Mouse (Mus musculus): ENCODE results near the gene Hyal6. TPM values are rescaled to one million over a fixed set of nuclear protein-coding genes. Genes with fewer than 3 reads are reported as not detected.

Hyal6 gene
- polyA plus RNA-seq, 1 experiment from 2014 or later, result not detected

DNA sequence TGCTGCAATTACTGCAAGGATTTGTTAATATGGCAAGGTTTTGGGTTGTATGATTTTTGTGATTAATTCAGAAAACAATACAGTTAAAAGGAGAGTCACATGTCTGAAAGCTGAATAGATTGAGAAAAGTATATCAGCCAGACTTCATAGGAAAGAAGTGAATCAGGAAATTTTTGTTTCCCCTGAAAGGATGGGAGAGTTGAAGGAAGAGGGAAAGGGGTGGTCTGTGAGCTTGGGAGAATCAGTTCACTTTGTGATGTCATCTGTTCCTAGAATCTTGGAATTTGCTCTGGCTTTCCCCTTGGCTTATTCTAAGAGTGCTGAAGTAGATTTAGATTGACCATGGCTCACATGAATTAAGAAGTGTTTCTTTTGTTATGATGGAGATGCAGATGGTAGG lies 57.8 kb downstream of the Hyal6 start, which contains the start of gene Spam1:
Gene Spam1 (plus strand): TSS at position 301 of the 400 bp plus-strand sequence.
- no peak within 1 kb of the TSS for H3K4me3 ChIP-seq (ENCODE audit: low read depth, low read length)
- ATAC-seq (ENCODE audit: insufficient read depth), result no peak

More for the DNA sequence above, 57.8 kb downstream of the Hyal6 start, which contains the start of gene Spam1:
- Histone ChIP-seq H3K4me1 (ENCODE audit: insufficient read depth) (no peaks in the 10 kb centered on the region), H3K4me2 (no peak within 1 kb of the TSS), H3K9ac (no peak within 1 kb of the TSS), H3K27ac (ENCODE audit: low read depth) (no peak within 1 kb of the TSS), H3K9me3 (ENCODE audit: low read depth, low read length) (no peaks in the 10 kb centered on the region), H3K27me3 (ENCODE audit: insufficient read depth, low read length) (no peaks in the 10 kb centered on the region), H3K36me3 (ENCODE audit: insufficient read depth) (no peaks in the 10 kb centered on the region)
- no peak for TF ChIP-seq CTCF (IDR thresholded peaks at IDR 0.05; ENCODE audit: low read depth)
- no peak for DNase-seq

Other genes with a start within 250 kb of the Hyal6 start
- 0.09 and 0.15 TPM in 2 replicates for gene Iqub, start 218.2 kb upstream of the Hyal6 start, polyA plus RNA-seq (2014; fragmentation: Nextera tagmentation; extraction: Ambion mirVana)
- 300 and 324 TPM in 2 replicates for gene Ndufa5, start 205.2 kb upstream of the Hyal6 start, polyA plus RNA-seq (2014; fragmentation: Nextera tagmentation; extraction: Ambion mirVana)
- 0.13 TPM in 1 of 2 replicates, not detected in the other for gene Asb15, start 205.1 kb upstream of the Hyal6 start, polyA plus RNA-seq (2014; fragmentation: Nextera tagmentation; extraction: Ambion mirVana)
- gene Lmod2, start 135.5 kb upstream of the Hyal6 start, polyA plus RNA-seq (2014; fragmentation: Nextera tagmentation; extraction: Ambion mirVana), result 0.09 and 0.61 TPM in 2 replicates
- 61.2 and 65.2 TPM in 2 replicates for gene Wasl, start 68.2 kb upstream of the Hyal6 start, polyA plus RNA-seq (2014; fragmentation: Nextera tagmentation; extraction: Ambion mirVana)
- gene Hyal4, start 15.1 kb downstream of the Hyal6 start, polyA plus RNA-seq (2014; fragmentation: Nextera tagmentation; extraction: Ambion mirVana), result not detected in 2 replicates
- gene Spam1, start 57.9 kb downstream of the Hyal6 start, polyA plus RNA-seq (2014; fragmentation: Nextera tagmentation; extraction: Ambion mirVana), result not detected in 2 replicates
- not detected in 2 replicates for gene Hyal5, start 124.8 kb downstream of the Hyal6 start, polyA plus RNA-seq (2014; fragmentation: Nextera tagmentation; extraction: Ambion mirVana)
- 0.11 and 0.22 TPM in 2 replicates for gene Tmem229a, start 223.1 kb downstream of the Hyal6 start, polyA plus RNA-seq (2014; fragmentation: Nextera tagmentation; extraction: Ambion mirVana)